Mouse (Mus musculus): ENCODE results near the gene Ccdc151. TPM values are rescaled to one million over a fixed set of nuclear protein-coding genes. Genes with fewer than 3 reads are reported as not detected.

Ccdc151 gene
- polyA plus RNA-seq, 1 experiment from 2014 or later = not detected

DNA sequence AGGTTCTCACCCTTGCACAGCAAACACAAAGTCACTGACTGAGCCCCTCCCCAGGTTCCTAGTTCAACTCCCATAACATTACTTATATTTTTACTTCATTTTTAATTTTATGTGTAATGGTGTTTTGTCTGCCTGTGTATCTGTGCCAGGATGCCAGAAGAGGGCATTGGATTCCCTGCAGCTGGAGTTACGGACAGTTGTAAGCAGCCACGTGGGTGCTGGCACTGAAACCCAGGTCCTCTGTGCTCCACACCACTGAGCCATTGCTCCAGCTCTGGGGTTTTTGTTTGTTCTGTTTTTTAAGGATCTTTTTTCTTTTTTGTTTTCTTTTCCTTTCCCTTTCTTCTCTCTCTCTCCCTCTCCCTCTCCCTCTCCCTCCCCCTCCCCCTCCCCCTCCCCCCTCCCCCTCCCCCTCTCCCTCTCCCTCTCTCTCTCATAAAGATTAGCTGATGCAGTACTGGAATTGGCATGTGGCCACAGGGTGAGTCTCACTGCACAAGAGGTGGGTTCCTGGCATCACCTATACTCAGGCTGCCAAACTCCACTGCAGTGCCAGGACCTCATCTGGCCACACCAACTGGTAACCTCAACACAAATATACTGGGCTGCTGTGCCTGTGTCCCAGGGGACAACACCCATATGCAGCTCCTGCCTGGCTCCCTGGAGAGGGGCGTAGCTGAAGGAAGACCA, 6.1 kb downstream of the Ccdc151 start:
- no peak for ATAC-seq (ENCODE audit: insufficient number of reproducible peaks, insufficient read depth, low FRiP score, low read depth)
- 81% methylated on average over 3 of the region's 3 CpGs for WGBS
- Histone ChIP-seq H3K9ac (ENCODE audit: low read length) (no peak overlapping the region), H3K4me3 (ENCODE audit: control insufficient read depth in 1 of 2, insufficient read depth in 1 of 2, low read depth in 1 of 2, low read length in 2 of 2) (no peak overlapping the region), H3K4me2 (ENCODE audit: low read length) (no peak overlapping the region), H3K27ac (replicated peaks in 1 of 2; ENCODE audit: control insufficient read depth in 1 of 2, insufficient read depth in 1 of 2, low read depth in 2 of 2, low read length in 2 of 2) (no peak overlapping the region), H3K36me3 (ENCODE audit: control insufficient read depth, insufficient read depth, low read length) (no peaks in the 10 kb centered on the region), H3K9me3 (ENCODE audit: control insufficient read depth, low read length) (no peaks in the 10 kb centered on the region), H3K27me3 (ENCODE audit: control insufficient read depth, insufficient read depth, low read length) (peaks cover 31% of the 10 kb centered on the region), H3K4me1 (ENCODE audit: control insufficient read depth in 2 of 2, insufficient read depth in 2 of 2, low read length in 2 of 2) (no peaks in the 10 kb centered on the region)

DNA sequence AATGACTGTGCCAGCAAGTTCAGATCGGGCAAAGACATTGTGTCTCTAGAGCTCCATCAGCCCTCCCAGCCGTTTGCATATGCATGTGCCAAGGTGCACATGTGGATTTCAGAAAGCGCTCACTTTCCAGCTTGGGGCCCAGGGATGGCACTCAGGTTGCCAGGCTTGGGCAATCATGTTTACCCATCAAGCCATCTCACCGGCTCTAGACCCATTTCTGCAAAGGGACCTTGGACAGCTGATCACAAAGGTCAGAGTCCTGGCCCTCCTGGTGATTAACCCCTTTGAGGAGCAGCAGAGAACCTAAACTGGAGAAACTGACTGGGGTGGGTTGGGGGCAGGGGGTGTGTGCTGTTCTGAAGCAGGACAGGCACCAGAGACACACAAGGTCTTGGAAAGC, 10.2 kb downstream of the Ccdc151 start:
- Histone ChIP-seq H3K4me1 (ENCODE audit: control insufficient read depth in 2 of 2, insufficient read depth in 2 of 2, low read length in 2 of 2) (peaks cover 0 to 20% of the 10 kb centered on the region in 2 experiments; a peak in 3 of 4 replicates), H3K4me3 (ENCODE audit: control insufficient read depth in 1 of 2, insufficient read depth in 1 of 2, low read depth in 1 of 2, low read length in 2 of 2) (no peak overlapping the region), H3K9ac (ENCODE audit: low read length) (no peak overlapping the region), H3K27ac (replicated peaks in 1 of 2; ENCODE audit: control insufficient read depth in 1 of 2, insufficient read depth in 1 of 2, low read depth in 2 of 2, low read length in 2 of 2) (no peak overlapping the region), H3K4me2 (ENCODE audit: low read length) (no peak overlapping the region), H3K27me3 (ENCODE audit: control insufficient read depth, insufficient read depth, low read length) (peaks cover 63% of the 10 kb centered on the region), H3K9me3 (ENCODE audit: control insufficient read depth, low read length) (no peaks in the 10 kb centered on the region), H3K36me3 (ENCODE audit: control insufficient read depth, insufficient read depth, low read length) (no peaks in the 10 kb centered on the region)
- WGBS = 68% methylated on average over 4 of the region's 4 CpGs
- no peak for ATAC-seq (ENCODE audit: insufficient number of reproducible peaks, insufficient read depth, low FRiP score, low read depth)

DNA sequence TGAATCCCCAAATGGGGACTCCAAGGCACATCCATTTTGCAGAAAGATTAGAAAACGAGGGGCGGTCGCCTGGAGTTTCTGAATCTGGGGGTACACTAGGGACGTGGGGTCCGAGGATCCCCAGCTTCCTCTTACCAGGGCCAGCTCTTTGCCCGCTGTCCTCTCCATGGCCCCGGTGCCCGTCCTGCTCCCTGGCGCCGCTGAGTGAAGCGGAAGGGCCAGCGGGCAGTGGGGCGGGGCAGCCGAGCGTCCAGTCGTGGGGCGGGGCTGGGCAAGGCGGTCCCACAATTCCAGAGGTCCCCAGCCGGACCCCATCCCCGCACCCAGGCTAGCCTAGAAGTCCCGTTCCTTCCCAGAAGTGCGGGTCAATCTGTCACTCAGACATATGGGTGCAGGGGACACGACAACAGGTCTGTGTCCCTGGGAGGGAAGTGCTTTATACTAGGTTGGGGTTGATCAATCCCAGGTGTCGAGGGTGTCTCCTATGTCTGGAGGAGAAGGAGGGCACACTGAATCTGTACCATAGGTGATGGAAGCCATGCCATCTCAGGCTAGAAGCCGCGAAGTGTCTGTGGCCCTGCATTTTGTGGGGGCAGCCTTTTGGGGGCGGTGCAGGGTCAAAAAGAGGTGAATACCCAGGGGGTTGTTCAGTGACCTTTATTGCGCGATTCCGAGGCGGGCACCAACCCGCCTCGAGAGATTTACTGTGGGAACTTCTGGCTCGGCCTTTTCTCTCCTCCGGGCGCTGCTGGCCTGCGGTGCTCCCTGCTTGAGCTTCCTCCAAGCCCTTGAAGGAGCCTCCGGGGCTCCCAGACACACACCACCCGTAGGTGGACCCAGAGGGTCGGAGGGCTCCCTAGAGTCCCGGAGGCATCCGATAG, 13.0 kb downstream of the Ccdc151 start, which contains the start of gene Rgl3:
Gene Rgl3 (minus strand): TSS at position 217 of the 881 bp plus-strand sequence.
- Histone ChIP-seq H3K27me3 (ENCODE audit: control insufficient read depth, insufficient read depth, low read length) (peaks cover 80% of the 10 kb centered on the region), H3K36me3 (ENCODE audit: control insufficient read depth, insufficient read depth, low read length) (no peaks in the 10 kb centered on the region), H3K9ac (ENCODE audit: low read length) (peak within 1 kb of the TSS; percentile 60), H3K27ac (replicated peaks in 1 of 2; ENCODE audit: control insufficient read depth in 1 of 2, insufficient read depth in 1 of 2, low read depth in 2 of 2, low read length in 2 of 2) (no peak within 1 kb of the TSS), H3K4me3 (ENCODE audit: control insufficient read depth in 1 of 2, insufficient read depth in 1 of 2, low read depth in 1 of 2, low read length in 2 of 2) (peak within 1 kb of the TSS; percentile 43 to 44), H3K4me1 (ENCODE audit: control insufficient read depth in 2 of 2, insufficient read depth in 2 of 2, low read length in 2 of 2) (peaks cover 0 to 20% of the 10 kb centered on the region in 2 experiments; a peak in 3 of 4 replicates), H3K4me2 (ENCODE audit: low read length) (peak within 1 kb of the TSS; percentile 84), H3K9me3 (ENCODE audit: control insufficient read depth, low read length) (no peaks in the 10 kb centered on the region)
- ATAC-seq (ENCODE audit: insufficient number of reproducible peaks, insufficient read depth, low FRiP score, low read depth) = no peak; the same call in 1 of the 2 replicates
- under 1% methylated on average over 35 of the region's 42 CpGs for WGBS

DNA sequence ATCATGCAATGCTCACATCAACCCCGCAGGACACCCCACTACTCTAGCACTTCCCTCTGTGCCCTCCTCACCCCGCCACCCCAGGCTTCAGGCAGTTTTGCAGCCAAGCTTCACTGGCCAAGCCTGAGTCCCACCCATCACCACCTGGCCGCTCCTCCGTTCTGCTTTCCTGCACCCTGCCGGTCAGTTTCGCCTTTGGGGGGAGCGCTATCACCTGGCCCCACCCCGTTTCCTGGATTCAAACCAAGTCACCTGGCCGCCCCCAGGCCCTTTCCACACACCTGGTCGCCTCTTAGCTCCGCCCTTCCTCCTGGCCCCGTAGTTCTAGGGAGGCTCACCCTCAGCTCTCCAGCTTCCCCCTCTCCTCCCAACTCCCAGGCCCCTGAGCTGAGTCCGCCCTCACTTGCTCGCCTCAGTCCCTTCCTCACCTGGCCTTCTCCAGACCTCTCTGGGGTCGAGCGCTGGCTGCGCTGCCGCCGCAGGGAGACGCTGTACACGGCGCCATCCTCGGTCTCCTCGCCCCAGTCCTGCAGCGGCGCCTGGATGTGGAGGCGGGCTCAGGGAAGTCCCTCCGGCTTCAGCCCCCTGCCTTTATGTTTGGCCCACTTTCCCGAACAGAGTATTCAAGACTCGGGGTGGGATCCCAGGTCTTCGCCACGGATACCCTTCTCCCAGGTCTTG, 13.9 kb downstream of the Ccdc151 start:
- Histone ChIP-seq H3K9me3 (ENCODE audit: control insufficient read depth, low read length) (no peaks in the 10 kb centered on the region), H3K27ac (replicated peaks in 1 of 2; ENCODE audit: control insufficient read depth in 1 of 2, insufficient read depth in 1 of 2, low read depth in 2 of 2, low read length in 2 of 2) (no peak overlapping the region), H3K27me3 (ENCODE audit: control insufficient read depth, insufficient read depth, low read length) (peaks cover 86% of the 10 kb centered on the region), H3K4me3 (ENCODE audit: control insufficient read depth in 1 of 2, insufficient read depth in 1 of 2, low read depth in 1 of 2, low read length in 2 of 2) (peak overlapping the region; percentile 43 to 44), H3K4me2 (ENCODE audit: low read length) (peak overlapping the region; percentile 84), H3K4me1 (ENCODE audit: control insufficient read depth in 2 of 2, insufficient read depth in 2 of 2, low read length in 2 of 2) (peaks cover 0 to 20% of the 10 kb centered on the region in 2 experiments; a peak in 3 of 4 replicates), H3K9ac (ENCODE audit: low read length) (peak overlapping the region; percentile 60), H3K36me3 (ENCODE audit: control insufficient read depth, insufficient read depth, low read length) (no peaks in the 10 kb centered on the region)
- WGBS = 1% methylated on average over 32 of the region's 32 CpGs
- ATAC-seq (ENCODE audit: insufficient number of reproducible peaks, insufficient read depth, low FRiP score, low read depth) = no peak

DNA sequence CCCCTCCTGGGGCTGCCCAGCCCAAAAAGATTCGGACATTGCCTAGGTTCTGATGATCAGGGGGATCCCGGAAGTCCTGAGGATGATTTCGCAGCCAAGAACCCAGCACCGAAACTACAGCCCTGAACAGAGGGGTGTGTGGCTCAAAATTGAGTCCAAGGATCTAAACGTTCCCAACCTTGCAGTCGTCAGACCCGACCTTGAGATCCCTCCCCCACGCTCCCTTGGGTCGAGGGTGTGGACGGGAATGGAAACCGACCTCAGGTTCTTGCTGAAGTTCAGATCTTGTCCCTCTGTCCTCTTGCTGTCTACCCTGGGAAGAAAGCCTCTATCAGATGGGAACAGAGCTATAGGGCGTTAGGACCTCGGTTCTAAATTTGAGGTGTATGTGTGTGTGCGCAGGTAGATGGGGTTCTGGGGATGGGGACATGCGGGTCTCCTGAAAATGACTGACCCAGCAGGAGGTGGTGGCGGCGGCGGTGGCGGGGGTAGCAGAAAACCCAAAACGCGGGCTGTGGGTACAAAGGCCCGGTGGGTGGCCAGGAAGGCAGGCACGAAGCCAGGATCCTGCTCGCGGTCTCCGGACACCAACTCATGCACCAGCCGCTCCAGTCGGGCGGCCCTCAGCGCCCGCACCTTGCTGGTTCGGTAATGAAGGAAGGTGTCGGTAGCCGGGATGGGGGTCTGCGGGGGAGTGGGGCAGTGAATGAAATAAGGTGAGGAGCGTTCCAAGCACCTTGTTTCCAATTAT, 14.7 kb downstream of the Ccdc151 start:
- H3K36me3 ChIP-seq (ENCODE audit: control insufficient read depth, insufficient read depth, low read length) = no peaks in the 10 kb centered on the region
- peaks cover 86% of the 10 kb centered on the region for H3K27me3 ChIP-seq (ENCODE audit: control insufficient read depth, insufficient read depth, low read length)
- ATAC-seq (ENCODE audit: insufficient number of reproducible peaks, insufficient read depth, low FRiP score, low read depth) = no peak
- 8% methylated on average over 36 of the region's 36 CpGs for WGBS
- H3K9ac ChIP-seq (ENCODE audit: low read length) = no peak overlapping the region
- peak overlapping the region; percentile 84 for H3K4me2 ChIP-seq (ENCODE audit: low read length)
- peaks cover 0 to 20% of the 10 kb centered on the region in 2 experiments; a peak in 3 of 4 replicates for H3K4me1 ChIP-seq (ENCODE audit: control insufficient read depth in 2 of 2, insufficient read depth in 2 of 2, low read length in 2 of 2)
- peak overlapping the region in 1 of 2 experiments; percentile 43; a peak in 1 of 4 replicates for H3K4me3 ChIP-seq (ENCODE audit: control insufficient read depth in 1 of 2, insufficient read depth in 1 of 2, low read depth in 1 of 2, low read length in 2 of 2)
- H3K9me3 ChIP-seq (ENCODE audit: control insufficient read depth, low read length) = no peaks in the 10 kb centered on the region
- no peak overlapping the region for H3K27ac ChIP-seq (replicated peaks in 1 of 2; ENCODE audit: control insufficient read depth in 1 of 2, insufficient read depth in 1 of 2, low read depth in 2 of 2, low read length in 2 of 2)

DNA sequence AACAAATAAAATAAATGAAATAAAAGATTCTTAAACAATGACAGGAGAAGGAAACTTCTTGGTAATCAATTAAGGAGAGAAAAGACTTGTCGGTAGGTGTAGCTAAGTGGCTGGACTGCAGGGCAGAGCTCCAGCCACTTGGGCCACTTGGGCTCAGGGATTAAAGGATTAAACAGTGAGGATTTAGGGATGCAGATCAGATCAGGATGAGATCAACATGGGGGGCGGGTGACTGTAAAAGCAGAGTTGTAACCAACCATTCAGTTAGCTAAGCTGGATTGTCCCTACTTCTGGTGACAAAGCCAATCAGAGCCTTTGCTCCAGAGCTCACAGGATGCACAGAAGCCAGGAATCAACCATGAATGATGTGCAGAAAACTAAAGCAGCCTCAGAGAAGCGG, 18.5 kb downstream of the Ccdc151 start:
- H3K27ac ChIP-seq (replicated peaks in 1 of 2; ENCODE audit: control insufficient read depth in 1 of 2, insufficient read depth in 1 of 2, low read depth in 2 of 2, low read length in 2 of 2) = no peak overlapping the region
- no peak for ATAC-seq (ENCODE audit: insufficient number of reproducible peaks, insufficient read depth, low FRiP score, low read depth)
- H3K9me3 ChIP-seq (ENCODE audit: control insufficient read depth, low read length) = no peaks in the 10 kb centered on the region
- peaks cover 0 to 11% of the 10 kb centered on the region in 2 experiments; a peak in 3 of 4 replicates for H3K4me1 ChIP-seq (ENCODE audit: control insufficient read depth in 2 of 2, insufficient read depth in 2 of 2, low read length in 2 of 2)
- H3K27me3 ChIP-seq (ENCODE audit: control insufficient read depth, insufficient read depth, low read length) = peaks cover 66% of the 10 kb centered on the region
- H3K4me2 ChIP-seq (ENCODE audit: low read length) = no peak overlapping the region
- no peak overlapping the region for H3K9ac ChIP-seq (ENCODE audit: low read length)
- no peak overlapping the region for H3K4me3 ChIP-seq (ENCODE audit: control insufficient read depth in 1 of 2, insufficient read depth in 1 of 2, low read depth in 1 of 2, low read length in 2 of 2)
- 18% methylated on average over 3 of the region's 3 CpGs for WGBS
- no peaks in the 10 kb centered on the region for H3K36me3 ChIP-seq (ENCODE audit: control insufficient read depth, insufficient read depth, low read length)

All from heart, embryonic 14.5 days (tissue).